Mouse (Mus musculus): ENCODE measurements at regions not wholly inside any gene's neighbourhood (a gene's known extent, or its start where the extent isn't known, plus 50 kb on each side); places are given as distances from the start of the nearest gene placed in this dataset.
"Not testable (repeated sequence)": the region's sequence is repeated elsewhere in the genome, so short reads cannot be mapped to it uniquely, and the experiment has no call there.

DNA sequence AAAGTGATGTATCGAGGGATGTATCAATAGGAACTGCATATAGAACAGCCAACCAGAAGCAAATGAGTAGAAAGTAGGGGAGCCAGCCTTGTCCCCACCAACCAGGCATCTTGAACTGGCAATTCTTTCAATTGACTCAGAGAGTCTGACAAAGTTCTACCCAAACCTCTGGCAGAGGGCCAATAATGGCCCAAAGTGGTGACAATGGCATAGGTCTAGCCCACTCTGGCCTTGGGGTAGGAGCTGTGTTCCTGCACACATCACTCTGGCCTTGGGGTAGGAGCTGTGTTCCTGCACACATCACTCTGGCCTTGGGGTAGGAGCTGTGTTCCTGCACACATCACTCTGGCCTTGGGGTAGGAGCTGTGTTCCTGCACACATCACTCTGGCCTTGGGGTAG is 373.5 kb downstream of the Tcerg1l start:
- not testable (repeated sequence) for TF ChIP-seq GATA1, TAL1 (IDR thresholded peaks at IDR 0.05; ENCODE audit: low read length)
